Mouse (Mus musculus) erythroblast, embryonic 14.5 days (primary cell): Measurements from ENCODE around the gene Ldlrad3.

Experiments used
- GATA1 ChIP-seq: IDR thresholded peaks from 2 replicates; pipeline ENCODE4 v1.6.1; 2012; ENCODE audit warnings: low read length, inconsistent platforms, mixed read lengths
- TAL1 ChIP-seq: IDR thresholded peaks from 3 replicates; pipeline ENCODE4 v1.6.1; 2012; ENCODE audit warnings: low read length, inconsistent platforms, mixed read lengths

- TF ChIP-seq TAL1 (no peak), GATA1 (no peak)
Measured at GRCm38 (mm10) chr2:102057029-102057685, 129.0 kb downstream of the Ldlrad3 start.
